Mouse (Mus musculus): ENCODE data around the gene Uxs1. TPM values are rescaled to one million over a fixed set of nuclear protein-coding genes. Genes with fewer than 3 reads are reported as not detected.

Gene Uxs1
- polyA plus RNA-seq, 1 experiment from 2014 or later = 100 TPM

- in situ Hi-C loops (cut with MboI; ENCODE audit: low pct_unique_long_range_greater_than_20kb) = no loop called here
- ChIA-PET CTCF (no interaction called here), POLR2A (no interaction called here)
- DNase-seq (ENCODE audit: low read depth, low spot score) (no peak), ATAC-seq (no peak)
- H3K27me3 ChIP-seq = no peaks in the 10 kb centered on the region
- TF ChIP-seq CTCF (IDR thresholded peaks at IDR 0.05) = no peak
Observed at GRCm38 (mm10) chr1:43803906-43804474, 23.6 kb downstream of the Uxs1 start.

DNA sequence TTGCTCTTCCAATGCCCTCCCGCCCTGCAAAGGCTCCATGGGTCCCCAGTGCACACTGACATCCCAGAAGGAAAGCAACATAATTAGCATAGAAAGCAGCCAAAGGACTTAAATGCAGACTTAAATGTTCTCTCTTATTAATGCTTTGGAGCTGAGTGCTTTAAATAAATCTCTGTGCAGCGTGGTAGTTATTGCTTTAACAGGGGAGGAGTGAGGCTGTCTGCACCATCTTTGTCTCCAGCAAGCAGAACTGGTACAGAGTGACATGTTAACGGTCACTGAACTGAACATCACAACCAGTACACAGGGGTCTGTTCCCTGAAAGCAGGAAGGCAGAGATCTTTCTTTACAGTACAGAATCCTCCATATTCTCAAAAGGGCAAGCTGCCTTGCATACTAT, 29.6 kb downstream of the Uxs1 start:
- no peaks in the 10 kb centered on the region for H3K27me3 ChIP-seq
- ChIA-PET CTCF (interaction anchor here (1.3 kb wide), 1 partner anchor 21 kb away, joined by 4 read pairs; no protein-coding TSS in a partner anchor), POLR2A (no interaction called here)
- no peak for TF ChIP-seq CTCF (IDR thresholded peaks at IDR 0.05)
- in situ Hi-C loops (cut with MboI; ENCODE audit: low pct_unique_long_range_greater_than_20kb) = no loop called here
- DNase-seq (ENCODE audit: low read depth, low spot score) (no peak), ATAC-seq (no peak)

- DNase-seq (ENCODE audit: low read depth, low spot score) (no peak), ATAC-seq (no peak)
- no peaks in the 10 kb centered on the region for H3K27me3 ChIP-seq
- TF ChIP-seq CTCF (IDR thresholded peaks at IDR 0.05) = no peak
- ChIA-PET CTCF (interaction anchor here (1.3 kb wide), 1 partner anchor 17 kb away, joined by 3 read pairs; no protein-coding TSS in a partner anchor), POLR2A (no interaction called here)
- in situ Hi-C loops (cut with MboI; ENCODE audit: low pct_unique_long_range_greater_than_20kb) = no loop called here
Observed at GRCm38 (mm10) chr1:43789765-43790164, 37.8 kb downstream of the Uxs1 start.

DNA sequence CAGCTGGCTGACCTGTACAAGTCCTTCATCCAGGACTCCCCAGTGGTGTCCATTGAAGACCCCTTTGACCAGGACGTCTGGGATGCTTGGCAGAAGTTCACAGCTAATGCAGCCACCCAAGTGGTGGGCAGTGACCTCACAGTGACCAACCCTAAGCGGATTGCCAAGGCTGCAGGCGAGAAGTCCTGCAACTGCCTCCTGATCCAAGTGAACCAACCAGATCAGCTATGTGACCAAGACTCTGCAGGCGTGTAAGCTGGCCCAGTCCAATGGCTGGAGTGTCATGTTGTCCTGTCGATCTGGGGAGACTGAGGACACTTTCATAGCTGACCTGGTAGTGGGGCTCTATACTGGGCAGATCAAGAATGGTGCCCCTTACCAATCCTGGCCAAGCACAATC, 40.9 kb downstream of the Uxs1 start:
- POLR2A ChIA-PET = no interaction called here
- ATAC-seq (no peak), DNase-seq (ENCODE audit: low read depth, low spot score) (no peak)
- H3K27me3 ChIP-seq = no peaks in the 10 kb centered on the region
- TF ChIP-seq CTCF (IDR thresholded peaks at IDR 0.05) = no peak
- CTCF ChIA-PET = no interaction called here
- in situ Hi-C loops (cut with MboI; ENCODE audit: low pct_unique_long_range_greater_than_20kb) = no loop called here

DNA sequence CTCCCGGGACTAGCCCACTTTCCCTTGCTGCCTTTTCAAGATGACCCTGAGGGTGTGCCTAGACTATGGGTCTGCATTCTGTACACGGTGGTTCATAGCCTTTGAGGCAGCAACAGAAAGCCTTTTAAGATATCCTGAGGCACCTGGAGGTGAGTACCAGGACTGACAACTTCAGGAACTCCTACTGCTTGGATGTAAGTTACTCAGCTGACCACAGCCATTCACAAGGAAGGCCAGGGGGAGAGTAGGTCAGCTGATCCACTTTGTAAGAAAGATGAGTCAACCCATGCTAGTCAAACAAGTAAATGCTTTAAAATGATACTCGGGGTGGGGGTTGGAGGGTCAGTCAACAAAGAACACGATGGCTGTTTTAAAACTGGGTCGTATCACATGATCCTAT, 42.3 kb downstream of the Uxs1 start:
- no peak for ATAC-seq
- POLR2A ChIA-PET = no interaction called here
- no peak for DNase-seq (ENCODE audit: low read depth, low spot score)
- CTCF ChIA-PET = interaction anchor here (0.9 to 1.0 kb wide), 2 partner anchors 11 to 16 kb away, joined by 3 to 5 read pairs; no protein-coding TSS in a partner anchor
- no peak for TF ChIP-seq CTCF (IDR thresholded peaks at IDR 0.05)
- in situ Hi-C loops (cut with MboI; ENCODE audit: low pct_unique_long_range_greater_than_20kb) = no loop called here
- H3K27me3 ChIP-seq = no peaks in the 10 kb centered on the region

DNA sequence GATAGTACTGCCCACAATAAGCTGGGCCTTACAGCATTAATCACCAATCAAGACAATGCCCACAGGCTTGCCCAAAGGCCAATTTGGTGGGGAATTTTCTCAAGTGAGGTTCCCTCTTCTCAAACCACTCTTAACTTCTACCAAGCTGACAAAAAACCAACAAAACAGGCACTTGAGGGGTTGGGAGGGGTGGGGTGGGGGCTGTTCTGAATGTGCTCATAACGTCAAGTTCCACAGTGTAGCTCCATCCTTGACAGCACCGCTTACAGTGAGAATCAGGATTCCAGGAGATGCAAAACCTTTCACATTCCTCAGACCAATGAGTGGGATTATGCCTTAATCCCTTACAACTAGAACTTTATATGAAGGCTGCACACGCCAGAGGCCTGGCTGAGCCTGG, 44.4 kb downstream of the Uxs1 start:
- ATAC-seq = no peak
- CTCF ChIA-PET = no interaction called here

GRCm38 (mm10) chr1:43782680-43783079, 44.9 kb downstream of the Uxs1 start:
- no peak for TF ChIP-seq CTCF (IDR thresholded peaks at IDR 0.05)
- CTCF ChIA-PET = interaction anchor here (1.9 kb wide), 1 partner anchor 44 kb away, joined by 4 read pairs; the partner anchor contains the start of gene Uxs1
- POLR2A ChIA-PET = no interaction called here
- H3K27me3 ChIP-seq = no peaks in the 10 kb centered on the region
- no peak for ATAC-seq
- no peak for DNase-seq (ENCODE audit: low read depth, low spot score)
- in situ Hi-C loops (cut with MboI; ENCODE audit: low pct_unique_long_range_greater_than_20kb) = no loop called here

More for the DNA sequence above, 44.4 kb downstream of the Uxs1 start:
- no peak for DNase-seq (ENCODE audit: low read depth, low spot score)
- TF ChIP-seq CTCF (IDR thresholded peaks at IDR 0.05) = no peak
- POLR2A ChIA-PET = no interaction called here
- H3K27me3 ChIP-seq = no peaks in the 10 kb centered on the region
- in situ Hi-C loops (cut with MboI; ENCODE audit: low pct_unique_long_range_greater_than_20kb) = no loop called here

GRCm38 (mm10) chr1:43781672-43782071, 45.9 kb downstream of the Uxs1 start:
- no peak for DNase-seq (ENCODE audit: low read depth, low spot score)
- no peak for ATAC-seq
- in situ Hi-C loops (cut with MboI; ENCODE audit: low pct_unique_long_range_greater_than_20kb) = no loop called here
- ChIA-PET CTCF (interaction anchor here (1.0 to 1.9 kb wide), 4 partner anchors 11 to 45 kb away, joined by 3 to 5 read pairs (median 4); partner anchors contain the start of gene Uxs1), POLR2A (no interaction called here)
- TF ChIP-seq CTCF (IDR thresholded peaks at IDR 0.05) = no peak
- H3K27me3 ChIP-seq = no peaks in the 10 kb centered on the region

DNA sequence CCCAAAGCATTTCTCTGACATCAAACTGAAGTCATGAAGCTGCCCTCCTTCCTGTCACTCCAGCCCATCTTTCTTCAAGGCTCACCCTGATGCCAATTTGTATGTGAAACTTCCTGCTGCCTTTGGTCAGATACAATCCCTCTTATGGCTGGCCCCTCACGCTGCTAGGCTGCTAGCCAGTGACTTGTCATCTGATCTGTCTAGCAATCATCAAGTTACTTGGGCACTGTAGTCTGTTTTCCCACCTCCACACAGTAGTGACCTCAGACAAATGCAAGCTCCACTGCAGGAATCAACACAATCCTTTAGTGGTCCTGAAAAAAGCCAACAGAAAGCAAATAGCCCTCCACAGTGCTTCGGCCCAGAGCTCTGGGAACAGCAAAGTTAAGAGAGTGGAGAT, 46.4 kb downstream of the Uxs1 start:
- in situ Hi-C loops (cut with MboI; ENCODE audit: low pct_unique_long_range_greater_than_20kb) = no loop called here
- H3K27me3 ChIP-seq = no peaks in the 10 kb centered on the region
- no peak for TF ChIP-seq CTCF (IDR thresholded peaks at IDR 0.05)
- ATAC-seq (no peak), DNase-seq (ENCODE audit: low read depth, low spot score) (no peak)
- CTCF ChIA-PET = interaction anchor here (0.9 to 1.9 kb wide), 6 partner anchors 10 to 46 kb away, joined by 3 to 5 read pairs (median 4); partner anchors contain the start of gene Uxs1
- POLR2A ChIA-PET = no interaction called here

DNA sequence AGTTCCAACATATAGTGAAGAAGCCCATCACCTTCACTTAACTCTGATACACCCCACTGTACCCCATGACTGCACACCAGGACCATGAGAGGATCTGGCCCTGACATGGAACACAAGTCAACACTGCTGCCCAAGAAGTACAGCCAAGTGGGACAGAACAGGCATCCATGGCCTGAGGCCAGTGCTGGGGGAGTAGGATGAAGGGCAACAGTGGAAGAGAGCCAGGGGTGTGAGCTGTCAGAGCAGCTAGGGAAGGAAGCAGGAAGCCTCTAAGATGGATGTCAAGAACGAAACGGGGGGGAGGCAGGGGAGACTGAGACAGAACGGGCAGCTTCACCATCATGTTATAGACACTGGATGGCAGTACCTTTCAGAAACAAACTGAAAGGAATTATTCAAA, 51.5 kb downstream of the Uxs1 start:
- in situ Hi-C loops (cut with MboI; ENCODE audit: low pct_unique_long_range_greater_than_20kb) = no loop called here
- POLR2A ChIA-PET = no interaction called here
- TF ChIP-seq CTCF (IDR thresholded peaks at IDR 0.05) = no peak
- no peaks in the 10 kb centered on the region for H3K27me3 ChIP-seq
- ATAC-seq = no peak
- CTCF ChIA-PET = interaction anchor here (0.9 to 1.4 kb wide), 2 partner anchors 12 to 49 kb away, joined by 3 read pairs; no protein-coding TSS in a partner anchor
- no peak for DNase-seq (ENCODE audit: low read depth, low spot score)

DNA sequence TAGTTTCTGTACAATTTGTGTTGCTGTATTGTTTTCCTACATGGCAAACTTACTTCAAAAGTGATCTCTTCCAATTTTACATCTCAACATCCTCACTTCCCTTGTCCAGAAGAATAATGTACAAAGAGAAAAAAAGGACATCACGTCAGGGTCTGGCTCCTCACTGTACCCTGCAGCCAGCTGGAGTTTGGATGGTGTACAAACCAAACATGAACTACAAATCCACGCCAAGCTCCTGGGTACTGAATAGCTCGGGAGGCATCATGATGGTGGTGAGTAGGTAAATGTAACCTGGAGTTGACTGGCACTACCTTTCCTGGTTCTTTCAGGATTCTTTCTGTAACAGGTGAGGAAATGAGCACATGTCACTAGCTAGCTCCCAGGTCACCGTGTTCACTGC, 53.5 kb downstream of the Uxs1 start:
- TF ChIP-seq CTCF (IDR thresholded peaks at IDR 0.05) = no peak
- in situ Hi-C loops (cut with MboI; ENCODE audit: low pct_unique_long_range_greater_than_20kb) = no loop called here
- ChIA-PET POLR2A (no interaction called here), CTCF (no interaction called here)
- H3K27me3 ChIP-seq = no peaks in the 10 kb centered on the region
- ATAC-seq = no peak
- no peak for DNase-seq (ENCODE audit: low read depth, low spot score)

- ChIA-PET POLR2A (no interaction called here), CTCF (interaction anchor here (1.2 to 1.3 kb wide), 2 partner anchors 13 to 16 kb away, joined by 3 to 4 read pairs; no protein-coding TSS in a partner anchor)
- ATAC-seq = no peak
- in situ Hi-C loops (cut with MboI; ENCODE audit: low pct_unique_long_range_greater_than_20kb) = no loop called here
- TF ChIP-seq CTCF (IDR thresholded peaks at IDR 0.05) = no peak
- H3K27me3 ChIP-seq = no peaks in the 10 kb centered on the region
- DNase-seq (ENCODE audit: low read depth, low spot score) = no peak
Observed at GRCm38 (mm10) chr1:43772694-43773093, 54.9 kb downstream of the Uxs1 start.
